In genomic region chr8:120051006-120051405, GRCm38 (mm10) we compare ENCODE assay signal across 13 mouse cellular contexts. TPM values are rescaled to one million over a fixed set of nuclear protein-coding genes. Genes with fewer than 3 reads are reported as not detected.
DNase-seq lines count a peak whose midpoint lies in the region; ATAC-seq and TF ChIP-seq lines count a peak whose summit lies in the region.
"Had no signal": no experiment of that assay in that cellular context is flagged by ENCODE, and none has a peak within 500 bp of the region (broad histone marks: within the 10 kb centered on the region; RNA-seq: fewer than 3 reads in every experiment).

No protein-coding gene starts in this region.

- no peaks in the 10 kb centered on the region for H3K36me3 ChIP-seq in kidney, postnatal 0 days (ENCODE audit: insufficient read depth, low read length)
- H3K36me3 ChIP-seq: hindbrain, embryonic 15.5 days; midbrain, embryonic 12.5 days; neural tube, embryonic 15.5 days had no signal

- no peak for TF ChIP-seq CTCF in kidney, postnatal 0 days (IDR thresholded peaks at IDR 0.05; ENCODE audit: low read depth)
- TF ChIP-seq CTCF in cerebellum, adult 2 months (IDR thresholded peaks at IDR 0.05; ENCODE audit: borderline replicate concordance, insufficient read depth, low read depth, low read length) = no peak

- no peak for TF ChIP-seq POLR2A in cerebellum, adult 2 months (IDR thresholded peaks at IDR 0.05; ENCODE audit: borderline replicate concordance, insufficient read depth, low read length)

- no peak overlapping the region for H3K4me2 ChIP-seq in kidney, postnatal 0 days (ENCODE audit: low read length)
- H3K4me2 ChIP-seq: hindbrain, embryonic 15.5 days; midbrain, embryonic 12.5 days; neural tube, embryonic 15.5 days had no signal

- H3K27me3 ChIP-seq in kidney, postnatal 0 days (ENCODE audit: insufficient read depth, low read length) = no peaks in the 10 kb centered on the region
- H3K27me3 ChIP-seq in cerebellum, adult 2 months (ENCODE audit: control insufficient read depth, insufficient read depth, low read length) = no peaks in the 10 kb centered on the region
- H3K27me3 ChIP-seq: hindbrain, embryonic 15.5 days; midbrain, embryonic 12.5 days; neural tube, embryonic 15.5 days had no signal

- ATAC-seq in kidney, postnatal 0 days (replicated peaks; ENCODE audit: low FRiP score, low read depth) = no peak
- peak; percentile 35 for ATAC-seq in granulocyte monocyte progenitor cell, adult 5-6 weeks (replicated peaks; ENCODE audit: poor library complexity, severe bottlenecking)

- H3K9me3 ChIP-seq in kidney, postnatal 0 days (replicated peaks; ENCODE audit: low read length) = no peaks in the 10 kb centered on the region
- H3K9me3 ChIP-seq: hindbrain, embryonic 15.5 days; neural tube, embryonic 15.5 days had no signal

- no peak overlapping the region for H3K9ac ChIP-seq in kidney, postnatal 0 days (ENCODE audit: low read depth, low read length)
- H3K9ac ChIP-seq: hindbrain, embryonic 15.5 days; midbrain, embryonic 12.5 days; neural tube, embryonic 15.5 days had no signal

- peak; percentile 49 to 86 for DNase-seq in adrenal gland, adult (ENCODE audit: inconsistent age in 2 of 2, low spot score in 1 of 2)
- no peak for DNase-seq in adrenal gland, postnatal 10 days
- DNase-seq in kidney, postnatal 0 days (ENCODE audit: low spot score) = peak; percentile 54
- DNase-seq in kidney, adult 18-20 months = no peak
- DNase-seq in thymus, postnatal 0 days (ENCODE audit: low spot score) = peak; percentile 78
- no peak for DNase-seq in spleen, postnatal 4 days (ENCODE audit: low spot score in 2 of 2)
- no peak for DNase-seq in cerebellum, adult 2 months
- DNase-seq: cerebellum, postnatal 10 days; gastrocnemius, postnatal 25 days had no signal

- WGBS in kidney, postnatal 0 days = 27% methylated on average over 4 of the region's 4 CpGs
- WGBS in cerebellum, adult 2 months = 30% methylated on average over 4 of the region's 4 CpGs

- H3K4me3 ChIP-seq in kidney, postnatal 0 days (replicated peaks; ENCODE audit: low read depth, low read length) = no peak overlapping the region
- no peak overlapping the region for H3K4me3 ChIP-seq in cerebellum, adult 2 months (replicated peaks; ENCODE audit: insufficient read depth, low read depth, low read length)
- H3K4me3 ChIP-seq: hindbrain, embryonic 15.5 days; midbrain, embryonic 12.5 days; neural tube, embryonic 15.5 days had no signal

- H3K4me1 ChIP-seq in kidney, postnatal 0 days (replicated peaks; ENCODE audit: insufficient read depth, low read length) = no peaks in the 10 kb centered on the region; the same call in 1 of the 2 replicates
- peaks cover 22% of the 10 kb centered on the region for H3K4me1 ChIP-seq in cerebellum, adult 2 months (ENCODE audit: control insufficient read depth, insufficient read depth, low read length)
- H3K4me1 ChIP-seq: neural tube, embryonic 15.5 days had no signal

- no peak overlapping the region for H3K27ac ChIP-seq in kidney, postnatal 0 days
- H3K27ac ChIP-seq in cerebellum, adult 2 months (ENCODE audit: insufficient read depth, low read length) = no peak overlapping the region
- H3K27ac ChIP-seq: hindbrain, embryonic 15.5 days; midbrain, embryonic 12.5 days; neural tube, embryonic 15.5 days had no signal

RNA-seq across cellular contexts. Expression of gene Zdhhc7, which starts 50.3 kb away (rescaled TPM):
- 10 to 100 TPM; 43.2 to 44.8 TPM for total RNA-seq in adrenal gland, postnatal 10 days (2021)
- polyA plus RNA-seq in kidney, postnatal 0 days (2015; fragmentation: Nextera tagmentation; extraction: Ambion mirVana) = 30.3 and 31.8 TPM in 2 replicates
- 19.5 and 24.3 TPM in 2 replicates for total RNA-seq in granulocyte monocyte progenitor cell, adult 5-6 weeks (2014; fragmentation: Nextera tagmentation)
- total RNA-seq in granulocyte monocyte progenitor cell, adult 5-6 weeks (2017) = 14.5 and 21.1 TPM in 2 replicates
- polyA plus RNA-seq in thymus, postnatal 0 days (2015; fragmentation: Nextera tagmentation; extraction: Ambion mirVana) = 30.6 and 35.9 TPM in 2 replicates
- 34.7 and 39.3 TPM in 2 replicates for polyA plus RNA-seq in cerebellum, adult 2 months (2012; rRNA removed)

RNA-seq across cellular contexts. Expression of gene Crispld2, which starts 58.8 kb away (rescaled TPM):
- 1 to 10 TPM; 5.9 to 7.7 TPM for total RNA-seq in adrenal gland, postnatal 10 days (2021)
- polyA plus RNA-seq in kidney, postnatal 0 days (2015; fragmentation: Nextera tagmentation; extraction: Ambion mirVana) = 12.2 and 12.7 TPM in 2 replicates
- total RNA-seq in granulocyte monocyte progenitor cell, adult 5-6 weeks (2014; fragmentation: Nextera tagmentation) = not detected in 2 replicates
- 0.73 and 1.7 TPM in 2 replicates for total RNA-seq in granulocyte monocyte progenitor cell, adult 5-6 weeks (2017)
- polyA plus RNA-seq in thymus, postnatal 0 days (2015; fragmentation: Nextera tagmentation; extraction: Ambion mirVana) = 2.4 TPM in 2 replicates
- 2.4 and 2.6 TPM in 2 replicates for polyA plus RNA-seq in cerebellum, adult 2 months (2012; rRNA removed)

Comparison
In these comparisons a context has a peak if more than half of its experiments do, and no peak if none do; other contexts are left out.
1. DNase-seq: peak in adrenal gland, adult (2 of 2), kidney, postnatal 0 days (single experiment) and thymus, postnatal 0 days (single experiment); none in adrenal gland, postnatal 10 days (single experiment), kidney, adult 18-20 months (single experiment), spleen, postnatal 4 days (0 of 2) and cerebellum, adult 2 months (0 of 2).